Mouse (Mus musculus) naive thymus-derived CD4-positive, alpha-beta T cell, adult 2 months (primary cell): ENCODE data around the gene Hspa1b.

Experiments used
- DNase-seq: peaks from one replicate; pipeline ENCODE4 v3.0.0-alpha.2; 2011; ENCODE audit warnings: low read depth

The Hspa1b gene

GRCm38 (mm10) chr17:34928841-34929240, 30.2 kb downstream of the Hspa1b start:
- no peak for DNase-seq

GRCm38 (mm10) chr17:34927306-34928019, 31.6 kb downstream of the Hspa1b start:
- no peak for DNase-seq

- DNase-seq = no peak
These were observed 34.8 kb downstream of the Hspa1b start for GRCm38 (mm10) chr17:34924258-34924657.

- DNase-seq = no peak
These were observed 36.1 kb downstream of the Hspa1b start for GRCm38 (mm10) chr17:34922939-34923338.

GRCm38 (mm10) chr17:34917188-34917587, 41.9 kb downstream of the Hspa1b start:
- no peak for DNase-seq

- no peak for DNase-seq
These were observed 42.7 kb downstream of the Hspa1b start for GRCm38 (mm10) chr17:34916316-34916715.

GRCm38 (mm10) chr17:34915410-34915831, 43.6 kb downstream of the Hspa1b start:
- DNase-seq = no peak

- DNase-seq = no peak
These were observed 44.9 kb downstream of the Hspa1b start, which contains the start of gene Slc44a4 for GRCm38 (mm10) chr17:34913930-34914665. Gene Slc44a4 (plus strand): TSS chr17:34914466.

GRCm38 (mm10) chr17:34911945-34912351, 47.1 kb downstream of the Hspa1b start:
- peak; percentile 95 for DNase-seq

- no peak for DNase-seq
These were observed 48.1 kb downstream of the Hspa1b start for GRCm38 (mm10) chr17:34910982-34911381.
